15 mouse cellular contexts compared by ENCODE assay signal in genomic region chr5:98688254-98688653, GRCm38 (mm10).
"Had no signal": no experiment of that assay in that cellular context is flagged by ENCODE, and none has a peak within 500 bp of the region (broad histone marks: within the 10 kb centered on the region; RNA-seq: fewer than 3 reads in every experiment).

No protein-coding gene starts in this region.

- H3K27me3 ChIP-seq: neural tube, embryonic 15.5 days; stomach, embryonic 15.5 days had no signal

- H3K36me3 ChIP-seq: neural tube, embryonic 15.5 days; stomach, embryonic 15.5 days had no signal

- H3K4me2 ChIP-seq: neural tube, embryonic 15.5 days; stomach, embryonic 15.5 days had no signal

- H3K4me3 ChIP-seq: neural tube, embryonic 15.5 days; stomach, embryonic 15.5 days had no signal

- H3K4me1 ChIP-seq: neural tube, embryonic 15.5 days; stomach, embryonic 15.5 days had no signal

- H3K27ac ChIP-seq: neural tube, embryonic 15.5 days; stomach, embryonic 15.5 days; stomach, postnatal 0 days had no signal

- H3K9ac ChIP-seq: neural tube, embryonic 15.5 days; stomach, embryonic 15.5 days had no signal

- H3K9me3 ChIP-seq: neural tube, embryonic 15.5 days; stomach, embryonic 15.5 days had no signal

- DNase-seq: retina, postnatal 1 day; right cerebral cortex, adult 18-20 months; right cerebral cortex, postnatal 14 days; right cerebral cortex, postnatal 25 days; right cerebral cortex, postnatal 4 days; spleen, adult 18-20 months; thymus, adult 18-20 months; thymus, adult 2 months; thymus, postnatal 14 days; thymus, postnatal 25 days; thymus, postnatal 36 days; thymus, postnatal 4 days had no signal
